Mouse (Mus musculus): ENCODE results near the gene L3mbtl4. TPM values are rescaled to one million over a fixed set of nuclear protein-coding genes. Genes with fewer than 3 reads are reported as not detected.

The L3mbtl4 gene
- under 1 TPM in 1 of 2 experiments, not detected in 1; 0.40 TPM for total RNA-seq (2021)
- long read RNA-seq, experiment 1: 0 reads
- long read RNA-seq, experiment 2: 0 reads

- peak; percentile 20 to 48 for DNase-seq
Observed at GRCm38 (mm10) chr17:68273527-68273926, at the start of gene L3mbtl4. Gene L3mbtl4, plus strand, starts transcription at chr17:68273797.

GRCm38 (mm10) chr17:68230484-68230883 is 43.1 kb upstream of the L3mbtl4 start:
- DNase-seq: no peak

GRCm38 (mm10) chr17:68235380-68235779 is 38.2 kb upstream of the L3mbtl4 start:
- DNase-seq: no peak

GRCm38 (mm10) chr17:68236992-68237391 is 36.6 kb upstream of the L3mbtl4 start:
- no peak for DNase-seq

- DNase-seq: no peak
Observed at GRCm38 (mm10) chr17:68240171-68240570, 33.4 kb upstream of the L3mbtl4 start.

GRCm38 (mm10) chr17:68264835-68265557 is 8.6 kb upstream of the L3mbtl4 start:
- DNase-seq: no peak

- DNase-seq: no peak
Observed at GRCm38 (mm10) chr17:68273954-68274353, 357 bp downstream of the L3mbtl4 start.

GRCm38 (mm10) chr17:68275138-68275537 is 1.5 kb downstream of the L3mbtl4 start:
- no peak for DNase-seq

- no peak for DNase-seq
Observed at GRCm38 (mm10) chr17:68280915-68281314, 7.3 kb downstream of the L3mbtl4 start.

GRCm38 (mm10) chr17:68285119-68285782 is 11.7 kb downstream of the L3mbtl4 start:
- DNase-seq: peak in 1 of 2 experiments; percentile 7

- no peak for DNase-seq
Observed at GRCm38 (mm10) chr17:68288094-68288493, 14.5 kb downstream of the L3mbtl4 start.

- DNase-seq: no peak
Observed at GRCm38 (mm10) chr17:68288699-68289098, 15.1 kb downstream of the L3mbtl4 start.

- no peak for DNase-seq
Observed at GRCm38 (mm10) chr17:68291713-68292364, 18.2 kb downstream of the L3mbtl4 start.

GRCm38 (mm10) chr17:68308381-68308780 is 34.8 kb downstream of the L3mbtl4 start:
- DNase-seq: no peak

- no peak for DNase-seq
Observed at GRCm38 (mm10) chr17:68312286-68312927, 38.8 kb downstream of the L3mbtl4 start.

GRCm38 (mm10) chr17:68320940-68321339 is 47.3 kb downstream of the L3mbtl4 start:
- no peak for DNase-seq

- no peak for DNase-seq
Observed at GRCm38 (mm10) chr17:68322607-68323006, 49.0 kb downstream of the L3mbtl4 start.

- DNase-seq: no peak
Observed at GRCm38 (mm10) chr17:68332225-68332624, 58.6 kb downstream of the L3mbtl4 start.

- DNase-seq: no peak
Observed at GRCm38 (mm10) chr17:68333382-68333781, 59.8 kb downstream of the L3mbtl4 start.

- no peak for DNase-seq
Observed at GRCm38 (mm10) chr17:68338917-68339553, 65.4 kb downstream of the L3mbtl4 start.

GRCm38 (mm10) chr17:68357687-68358086 is 84.1 kb downstream of the L3mbtl4 start:
- DNase-seq: no peak

GRCm38 (mm10) chr17:68371101-68371500 is 97.5 kb downstream of the L3mbtl4 start:
- no peak for DNase-seq

Measured in adrenal gland, postnatal 36 days (tissue).